Mouse (Mus musculus) ES-Bruce4 (cell line): ENCODE data around the gene Psmb10. TPM values are rescaled to one million over a fixed set of nuclear protein-coding genes. Genes with fewer than 3 reads are reported as not detected.

Source experiments
- H3K27ac ChIP-seq: 2 replicates; pipeline ENCODE4 v1.5.1; 2012; ENCODE audit warnings: low read length, inconsistent platforms; ENCODE audit not compliant: insufficient read depth
- H3K27me3 ChIP-seq: 2 replicates; pipeline ENCODE4 v1.6.1; 2012; ENCODE audit warnings: mild to moderate bottlenecking, low read length, inconsistent platforms; ENCODE audit not compliant: control insufficient read depth, poor library complexity, insufficient read depth, severe bottlenecking
- H3K36me3 ChIP-seq: 2 replicates; pipeline ENCODE4 v1.6.1; 2012; ENCODE audit warnings: inconsistent platforms, mild to moderate bottlenecking, low read length, moderate library complexity; ENCODE audit not compliant: control insufficient read depth, poor library complexity, insufficient read depth, severe bottlenecking
- H3K4me1 ChIP-seq: one replicate; pipeline ENCODE4 v1.8.1; 2011; ENCODE audit warnings: low read length; ENCODE audit not compliant: control insufficient read depth, insufficient read depth
- H3K4me3 ChIP-seq: 2 replicates; pipeline ENCODE4 v1.5.1; 2011; ENCODE audit warnings: low read depth, mild to moderate bottlenecking, low read length
- H3K9ac ChIP-seq: 2 replicates; pipeline ENCODE4 v1.6.1; 2012; ENCODE audit warnings: low read depth, mild to moderate bottlenecking, inconsistent platforms; ENCODE audit not compliant: poor library complexity, severe bottlenecking
- H3K9me3 ChIP-seq: replicated peaks from 2 replicates; pipeline ENCODE4 v1.6.1; 2012; ENCODE audit warnings: mild to moderate bottlenecking, low read length, inconsistent platforms; ENCODE audit not compliant: control insufficient read depth, poor library complexity, insufficient read depth, severe bottlenecking
- CTCF ChIP-seq: IDR thresholded peaks from one replicate; pipeline ENCODE4 v1.8.1; 2011; ENCODE audit warnings: low read depth, low read length
- EP300 ChIP-seq: IDR thresholded peaks from 2 replicates; pipeline ENCODE4 v1.6.1; 2011; ENCODE audit warnings: low read depth, low read length; ENCODE audit not compliant: insufficient read depth
- POLR2A ChIP-seq: IDR thresholded peaks from one replicate; pipeline ENCODE4 v1.8.1; 2011; ENCODE audit warnings: low read length; ENCODE audit not compliant: insufficient read depth
- polyA plus RNA-seq: library from polyadenylated mRNA; stranded (reverse); fragments of >200 nt; gene quantifications from 2 replicates; pipeline ENCODE4 v1.2.4, GENCODE M21; 2011; ENCODE audit warnings: low read depth; ENCODE audit not compliant: missing spikeins, insufficient read depth, insufficient read length

The Psmb10 gene
- polyA plus RNA-seq, 1 experiment, result 46.1 TPM

DNA sequence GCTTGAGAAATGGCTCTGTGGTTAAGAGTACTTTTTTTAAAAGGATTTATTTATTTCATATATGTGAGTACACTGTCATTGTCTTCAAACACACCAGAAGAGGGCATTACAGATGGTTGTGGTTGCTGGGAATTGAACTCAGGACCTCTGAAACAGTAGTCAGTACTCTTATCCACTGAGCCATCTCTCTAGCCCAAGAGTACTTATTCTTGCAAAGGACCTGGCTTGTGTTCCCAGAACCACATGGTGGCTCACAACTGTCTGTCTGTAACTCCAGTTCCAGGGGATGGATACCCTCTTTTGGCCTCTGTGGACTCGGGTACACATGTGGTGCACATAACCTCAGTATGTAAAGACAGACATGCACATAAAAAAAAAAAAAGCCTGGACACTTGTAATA is 31.1 kb upstream of the Psmb10 start:
- no peak for TF ChIP-seq EP300
- TF ChIP-seq CTCF, result no peak
- TF ChIP-seq POLR2A, result no peak
- Histone ChIP-seq H3K9ac (no peak overlapping the region), H3K9me3 (no peaks in the 10 kb centered on the region), H3K4me1 (peaks cover 4% of the 10 kb centered on the region), H3K27me3 (no peaks in the 10 kb centered on the region), H3K4me3 (no peak overlapping the region), H3K36me3 (no peaks in the 10 kb centered on the region), H3K27ac (no peak overlapping the region)

DNA sequence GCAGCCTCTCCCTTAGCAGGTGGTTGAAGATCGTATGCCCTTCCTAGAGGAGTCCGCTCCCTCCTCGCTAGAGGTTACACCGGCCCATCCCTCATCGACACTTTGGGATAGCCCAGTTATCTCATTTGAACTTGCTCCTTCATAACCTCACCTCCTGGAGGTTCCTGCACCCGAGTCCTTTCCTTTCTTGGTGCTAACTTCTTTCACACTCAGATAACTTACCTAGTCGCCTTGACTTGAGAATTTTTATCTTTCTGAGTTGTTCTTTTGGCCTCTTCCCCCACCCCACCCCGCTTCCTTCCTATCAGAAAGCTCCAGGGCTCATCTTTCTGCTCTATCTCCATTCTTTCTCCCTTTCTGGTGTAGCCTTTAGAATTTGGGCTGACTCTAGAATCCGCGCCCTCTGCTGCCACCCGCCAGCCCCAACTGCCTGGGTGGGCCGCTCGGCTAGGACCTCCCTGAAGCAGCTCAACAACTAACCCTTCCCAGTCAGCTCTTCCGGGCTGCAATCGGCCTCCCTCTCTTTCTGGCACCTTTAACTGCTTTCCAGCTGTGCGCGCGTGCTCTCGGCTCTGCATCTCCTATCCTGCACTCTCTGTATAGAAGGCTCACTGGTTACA is 28.6 kb upstream of the Psmb10 start:
- Histone ChIP-seq H3K27ac (peak overlapping the region; percentile 92), H3K27me3 (no peaks in the 10 kb centered on the region), H3K9me3 (no peaks in the 10 kb centered on the region), H3K4me3 (peak overlapping the region; percentile 69), H3K36me3 (no peaks in the 10 kb centered on the region), H3K9ac (peak overlapping the region; percentile 89), H3K4me1 (peaks cover 7% of the 10 kb centered on the region)
- TF ChIP-seq CTCF (no peak), EP300 (peak; percentile 91)

DNA sequence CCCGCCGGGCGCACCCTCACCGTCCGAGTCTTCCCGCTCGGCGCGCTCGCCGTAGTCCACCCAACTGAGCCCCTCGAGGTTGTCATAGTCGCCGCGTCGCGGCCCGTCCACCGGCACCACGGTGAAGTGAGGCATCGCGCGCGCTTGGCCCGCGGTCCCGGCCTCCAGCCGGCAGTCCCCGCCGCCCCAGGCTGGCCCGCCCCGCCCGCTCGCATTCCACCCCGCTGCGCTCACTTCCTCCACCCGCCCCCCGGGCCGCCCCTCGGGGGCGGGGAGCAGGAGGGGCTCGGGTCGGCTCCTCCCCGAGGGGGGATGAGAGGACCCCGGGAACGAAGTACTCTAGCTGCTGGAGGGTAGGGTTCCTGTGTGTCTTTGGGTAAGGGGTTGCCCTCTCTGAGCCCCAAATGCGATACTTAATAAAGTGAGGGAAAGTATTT is 27.7 kb upstream of the Psmb10 start, which contains the start of gene Slc12a4:
Gene Slc12a4 (minus strand): TSS at position 193 of the 437 bp plus-strand sequence.
- peak within 1 kb of the TSS; percentile 73 for H3K4me3 ChIP-seq
- H3K27ac ChIP-seq, result peak within 1 kb of the TSS; percentile 92
- no peaks in the 10 kb centered on the region for H3K36me3 ChIP-seq
- no peaks in the 10 kb centered on the region for H3K27me3 ChIP-seq
- H3K9me3 ChIP-seq, result no peaks in the 10 kb centered on the region
- peaks cover 10% of the 10 kb centered on the region for H3K4me1 ChIP-seq
- peak; percentile 7 for TF ChIP-seq POLR2A
- TF ChIP-seq CTCF, result no peak
- 0 out of 2 replicates have a peak, but pooled peaks have one; percentile 27 for TF ChIP-seq EP300
- H3K9ac ChIP-seq, result peak within 1 kb of the TSS; percentile 89

DNA sequence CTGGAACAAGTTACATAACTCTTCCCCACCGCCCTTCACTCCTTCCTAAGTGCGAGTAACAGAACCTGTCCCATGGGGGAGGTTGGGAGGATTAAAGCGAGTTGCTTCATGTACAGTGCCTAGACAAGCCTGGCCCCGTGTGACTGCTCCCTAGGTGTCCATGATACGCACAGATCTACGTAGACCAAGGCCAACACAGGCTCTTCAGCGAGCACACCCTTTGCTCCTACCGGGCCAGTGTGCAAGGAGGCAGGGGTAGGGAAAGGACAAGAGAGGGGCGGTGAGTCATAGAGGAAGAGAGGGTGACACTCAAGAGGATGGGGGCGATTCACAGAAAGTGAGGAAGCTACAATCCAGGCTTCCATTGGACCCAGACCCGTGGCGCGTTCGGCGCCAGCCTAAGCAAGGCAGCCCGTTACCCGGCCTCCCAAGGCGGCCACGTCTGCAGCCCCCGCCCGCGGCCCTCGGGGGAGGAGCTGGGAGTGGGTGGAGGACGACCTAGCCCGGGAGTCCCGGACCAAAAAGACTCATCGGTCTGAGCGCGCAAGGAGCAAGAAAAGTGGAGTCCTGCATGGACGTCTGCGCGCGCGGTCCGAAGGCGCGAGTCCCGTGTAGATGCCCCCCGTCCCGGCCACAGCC is 27.1 kb upstream of the Psmb10 start:
- peak overlapping the region; percentile 24; the same call in 1 of the 2 replicates for H3K27ac ChIP-seq
- H3K27me3 ChIP-seq, result no peaks in the 10 kb centered on the region
- no peaks in the 10 kb centered on the region for H3K9me3 ChIP-seq
- H3K4me1 ChIP-seq, result peaks cover 10% of the 10 kb centered on the region
- TF ChIP-seq CTCF (no peak), POLR2A (no peak), EP300 (no peak)
- H3K4me3 ChIP-seq, result peak overlapping the region; percentile 73
- H3K9ac ChIP-seq, result peak overlapping the region; percentile 89
- H3K36me3 ChIP-seq, result no peaks in the 10 kb centered on the region

DNA sequence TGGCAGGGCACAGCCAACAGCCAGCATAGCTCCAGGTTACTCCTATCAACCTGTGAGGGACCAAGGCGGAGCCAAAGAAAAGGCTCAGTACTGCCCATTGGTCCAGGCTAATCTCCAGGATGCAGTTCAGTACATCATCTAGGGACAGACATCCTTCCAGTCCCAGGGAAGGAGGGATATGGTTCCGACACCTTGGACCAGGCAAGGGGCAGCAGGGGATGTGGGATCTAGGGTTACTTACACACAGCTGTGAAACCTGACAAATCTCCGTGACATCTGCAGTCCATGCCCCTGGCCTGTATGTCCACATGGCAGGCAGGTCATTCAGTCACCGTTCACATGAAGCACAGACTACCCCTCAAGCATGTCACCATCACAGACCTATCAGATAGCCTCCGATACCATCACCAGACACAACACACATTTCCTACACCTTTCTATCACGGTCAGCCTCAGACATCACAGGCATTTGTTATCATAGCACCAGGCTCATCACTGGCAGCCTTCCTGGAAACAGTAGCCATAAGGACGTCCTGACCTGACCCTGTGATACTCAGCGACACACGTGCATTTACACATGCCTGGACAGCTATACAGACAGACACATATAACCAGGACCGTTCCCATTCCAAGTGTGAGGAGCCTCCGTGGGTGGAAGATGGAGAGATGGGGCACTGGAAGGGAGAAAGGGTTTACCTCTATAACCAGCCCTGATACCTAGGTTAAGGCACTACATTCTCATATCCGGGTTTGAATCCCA is 26.4 kb upstream of the Psmb10 start:
- Histone ChIP-seq H3K4me3 (peak overlapping the region; percentile 73), H3K27ac (no peak overlapping the region), H3K9ac (peak overlapping the region; percentile 89), H3K27me3 (no peaks in the 10 kb centered on the region), H3K36me3 (no peaks in the 10 kb centered on the region; the same call in 1 of the 2 replicates), H3K4me1 (peaks cover 10% of the 10 kb centered on the region), H3K9me3 (no peaks in the 10 kb centered on the region)
- TF ChIP-seq POLR2A (no peak), CTCF (no peak), EP300 (no peak)
